Mouse (Mus musculus): ENCODE data around the gene Ndufaf7. TPM values are rescaled to one million over a fixed set of nuclear protein-coding genes. Genes with fewer than 3 reads are reported as not detected.

Ndufaf7 gene
- total RNA-seq, 2 experiments from 2014 or later = 53.9 to 55.4 TPM

DNA sequence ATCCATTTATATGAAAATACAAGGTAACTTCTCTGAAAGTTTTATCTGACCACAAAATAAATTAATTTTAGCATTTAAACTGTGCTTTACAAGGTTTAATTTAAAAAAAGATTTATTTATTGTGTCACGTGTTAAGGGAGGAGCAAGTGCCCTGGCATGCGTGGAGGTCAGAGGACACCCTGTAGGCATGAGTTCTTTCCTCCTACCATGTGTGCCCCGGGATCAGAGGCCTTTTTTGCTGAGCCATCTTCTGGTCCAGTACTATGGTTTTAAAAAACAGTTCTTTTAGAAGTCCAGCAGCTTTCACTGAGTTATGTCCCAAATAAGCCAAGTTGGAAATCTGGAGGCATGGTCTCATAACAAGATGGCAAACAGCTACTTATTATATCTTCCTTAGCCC lies 46.8 kb downstream of the Ndufaf7 start:
- no peak for TF ChIP-seq CTCF (conservative IDR thresholded peaks at IDR 0.05)
- no peak overlapping the region for H3K4me3 ChIP-seq
- no peak for DNase-seq (ENCODE audit: low spot score in 2 of 2)
- H3K27ac ChIP-seq = no peak overlapping the region

DNA sequence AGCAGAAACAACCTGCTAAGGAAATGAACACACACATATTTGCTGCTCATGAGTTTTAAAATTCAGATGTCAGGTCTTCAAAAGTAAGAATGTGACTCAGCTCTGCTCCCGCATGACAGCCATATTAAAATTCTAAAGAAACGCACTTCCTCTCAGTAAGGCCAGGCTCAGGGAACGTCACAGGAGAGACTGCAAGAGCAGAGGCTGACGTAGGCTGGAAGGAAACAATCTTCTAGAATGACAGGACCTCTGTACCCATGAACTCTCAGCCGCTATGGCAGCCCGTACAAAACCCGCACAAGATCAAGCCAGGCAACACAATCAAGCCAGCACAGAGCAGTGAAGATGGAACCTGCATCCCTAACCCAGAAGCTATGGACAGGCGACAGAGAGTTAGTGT lies 52.1 kb downstream of the Ndufaf7 start:
- Histone ChIP-seq H3K27ac (no peak overlapping the region), H3K4me3 (no peak overlapping the region)
- DNase-seq (ENCODE audit: low spot score in 2 of 2) = no peak
- no peak for TF ChIP-seq CTCF (conservative IDR thresholded peaks at IDR 0.05)

DNA sequence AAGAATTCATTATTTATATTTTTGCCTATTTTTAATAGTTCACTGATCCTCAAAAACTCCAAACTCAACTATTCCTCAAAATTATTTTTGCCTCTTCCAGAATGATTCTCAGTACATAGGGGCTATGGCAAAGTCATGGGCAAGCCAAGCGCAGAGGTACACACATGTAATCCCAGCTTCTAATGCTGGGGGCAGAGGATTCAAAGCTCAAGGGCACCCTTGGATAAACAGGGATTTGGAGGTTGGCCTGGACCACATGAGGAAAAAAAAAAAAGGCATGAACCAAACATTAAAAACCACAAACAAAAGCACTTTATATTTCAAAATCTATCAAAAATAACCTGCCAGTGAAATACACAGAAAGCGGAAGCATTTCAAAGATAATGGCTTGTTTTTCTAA lies 54.6 kb downstream of the Ndufaf7 start:
- H3K27ac ChIP-seq = peak overlapping the region; percentile 20; the same call in 1 of the 2 replicates
- TF ChIP-seq CTCF (conservative IDR thresholded peaks at IDR 0.05) = no peak
- DNase-seq (ENCODE audit: low spot score in 2 of 2) = no peak
- H3K4me3 ChIP-seq = no peak overlapping the region

DNA sequence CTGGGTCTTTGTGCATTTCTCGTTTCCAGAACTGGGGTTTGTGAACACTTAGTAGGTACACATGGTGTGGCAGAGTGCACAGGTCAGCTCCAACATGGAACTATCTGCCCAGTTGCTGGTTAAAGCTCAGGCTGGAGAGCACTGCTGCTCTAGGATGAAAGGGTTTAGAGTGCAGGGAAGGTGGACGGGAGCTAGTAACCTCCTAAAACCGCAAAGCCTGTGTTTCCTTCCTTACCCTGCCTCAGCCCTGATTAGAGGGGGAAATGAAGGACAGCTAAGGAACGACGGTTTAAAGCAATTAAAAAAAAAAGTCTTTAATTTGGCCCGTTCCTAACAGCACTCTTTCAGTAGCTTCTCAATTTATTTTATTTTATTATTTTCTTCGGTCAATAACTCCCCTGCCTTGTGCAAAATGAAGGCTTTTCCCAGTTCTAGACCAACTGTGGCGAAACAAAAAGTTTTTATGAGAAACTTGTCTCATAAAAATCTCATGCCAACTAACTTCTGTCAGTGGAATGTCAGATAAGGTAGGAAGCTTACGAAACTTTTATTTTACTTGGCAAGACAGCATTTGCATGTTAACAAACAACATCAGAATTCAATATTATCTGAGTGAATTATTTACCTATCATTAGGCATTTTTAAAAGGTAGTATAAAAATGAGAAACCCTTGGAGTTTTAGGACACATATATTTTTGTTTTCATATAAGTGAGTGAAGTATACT lies 55.5 kb downstream of the Ndufaf7 start:
- H3K4me3 ChIP-seq = no peak overlapping the region
- DNase-seq (ENCODE audit: low spot score in 2 of 2) = no peak
- TF ChIP-seq CTCF (conservative IDR thresholded peaks at IDR 0.05) = no peak
- H3K27ac ChIP-seq = peak overlapping the region; percentile 84

DNA sequence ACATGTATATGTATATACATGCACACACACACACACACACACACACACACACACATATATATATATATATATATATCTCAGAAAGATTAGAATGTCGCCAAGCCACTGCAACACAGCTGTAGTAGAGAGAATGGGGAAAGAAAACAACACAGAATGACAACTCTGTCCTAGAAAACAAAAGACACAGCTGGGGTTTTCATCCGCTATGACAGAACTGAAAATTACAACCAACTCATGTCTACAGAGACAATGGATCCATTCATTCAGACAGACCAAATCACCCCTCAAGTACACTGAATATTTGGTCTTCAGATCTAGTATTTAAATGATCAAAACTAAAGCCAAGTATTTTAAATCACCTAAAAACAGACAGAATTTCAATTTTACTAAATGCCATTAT lies 56.7 kb downstream of the Ndufaf7 start:
- peak in 1 of 2 experiments; percentile 12 for DNase-seq (ENCODE audit: low spot score in 2 of 2)
- Histone ChIP-seq H3K4me3 (no peak overlapping the region), H3K27ac (peak overlapping the region; percentile 84)
- TF ChIP-seq CTCF (conservative IDR thresholded peaks at IDR 0.05) = no peak

DNA sequence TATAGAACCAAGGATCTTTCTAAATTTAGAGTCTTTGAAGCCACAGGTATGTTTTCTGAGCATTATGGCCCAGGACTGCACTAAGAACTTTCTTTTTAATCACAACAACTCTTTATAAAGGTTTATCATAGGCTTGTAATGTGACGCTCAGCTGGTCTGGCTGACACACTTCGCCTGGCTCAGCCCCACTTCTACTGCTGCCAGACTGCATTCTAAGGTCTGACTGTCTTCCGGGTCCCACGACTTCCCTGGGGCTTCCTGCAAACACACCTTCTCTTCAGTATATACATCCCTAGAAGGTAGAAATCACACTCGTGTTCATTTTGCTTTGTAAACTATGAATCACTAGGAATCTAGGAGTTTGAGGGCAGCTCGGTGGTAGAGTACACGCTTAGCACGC lies 57.4 kb downstream of the Ndufaf7 start:
- Histone ChIP-seq H3K4me3 (no peak overlapping the region), H3K27ac (peak overlapping the region; percentile 84)
- TF ChIP-seq CTCF (conservative IDR thresholded peaks at IDR 0.05) = no peak
- no peak for DNase-seq (ENCODE audit: low spot score in 2 of 2)

DNA sequence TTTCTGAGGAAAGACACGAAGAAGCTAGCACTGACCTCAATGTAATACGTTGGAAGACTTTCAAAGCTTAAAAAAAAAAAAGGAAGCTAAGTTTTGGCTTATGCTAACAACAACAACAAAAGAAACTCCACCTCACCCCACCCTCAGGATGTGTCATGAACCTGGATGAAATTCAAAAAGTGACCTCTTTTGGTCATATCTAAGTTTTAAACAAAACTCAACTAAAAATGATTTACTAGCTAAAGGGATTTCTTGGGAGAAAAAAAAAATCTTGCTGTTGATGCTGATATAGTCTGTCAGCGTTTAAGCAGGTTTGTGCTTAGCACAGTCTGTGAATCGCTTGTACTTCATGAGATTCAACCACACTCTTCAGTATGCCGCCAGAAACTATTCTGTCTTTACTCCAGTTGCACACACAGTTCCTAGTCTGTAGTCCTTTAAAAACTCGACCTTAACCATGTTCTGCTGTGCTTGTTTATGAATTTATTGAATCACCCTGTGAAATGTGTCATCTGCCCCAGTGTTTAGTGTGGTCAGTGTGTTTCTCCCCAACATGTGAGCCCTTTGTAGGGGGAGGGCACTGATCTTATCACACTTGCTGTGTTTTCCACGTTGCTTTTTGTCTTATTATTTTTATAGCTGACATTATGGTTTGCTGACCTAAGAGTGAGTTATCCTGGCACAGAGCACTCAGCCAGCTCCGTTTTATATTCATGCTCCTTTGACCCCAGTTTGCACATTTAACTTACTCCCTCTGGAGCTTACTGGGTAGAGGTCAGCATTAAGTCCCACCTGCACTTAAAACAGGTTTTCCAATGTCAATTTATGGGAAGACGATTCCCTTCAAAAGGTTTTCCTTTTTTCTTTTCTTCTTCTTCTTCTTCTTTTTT lies 58.2 kb downstream of the Ndufaf7 start:
- no peak for DNase-seq (ENCODE audit: low spot score in 2 of 2)
- TF ChIP-seq CTCF (conservative IDR thresholded peaks at IDR 0.05) = no peak
- Histone ChIP-seq H3K27ac (peak overlapping the region; percentile 84), H3K4me3 (no peak overlapping the region)

Other genes with a start within 250 kb of the Ndufaf7 start
- gene Strn, start 199.9 kb upstream of the Ndufaf7 start, total RNA-seq (2021) = 10 to 100 TPM; 57.6 to 59.9 TPM
- 10 to 100 TPM; 49.6 to 55.1 TPM for gene Heatr5b, start 101.8 kb upstream of the Ndufaf7 start, total RNA-seq (2021)
- gene Gpatch11, start 101.6 kb upstream of the Ndufaf7 start, total RNA-seq (2021) = 10 to 100 TPM; 32.4 to 37.9 TPM
- gene Eif2ak2, start 54.6 kb upstream of the Ndufaf7 start, total RNA-seq (2021) = 1 to 10 TPM; 5.4 to 6.2 TPM
- gene Sult6b1, start 30.1 kb upstream of the Ndufaf7 start, total RNA-seq (2021) = not detected
- gene Cebpzos, start 20.6 kb upstream of the Ndufaf7 start, total RNA-seq (2021) = 10 to 100 TPM; 27.2 to 33.5 TPM
- gene Cebpz, start 70 bp upstream of the Ndufaf7 start, total RNA-seq (2021) = 10 to 100 TPM; 36.2 to 36.9 TPM
- gene Prkd3, start 83.7 kb downstream of the Ndufaf7 start, total RNA-seq (2021) = 10 to 100 TPM; 12.5 to 14.3 TPM
- 10 to 100 TPM; 12.2 to 12.8 TPM for gene Qpct, start 114.8 kb downstream of the Ndufaf7 start, total RNA-seq (2021)

All from layer of hippocampus, adult 2 months (tissue).